Comparison of ENCODE assay signal across 8 mouse cellular contexts in the genomic region with DNA sequence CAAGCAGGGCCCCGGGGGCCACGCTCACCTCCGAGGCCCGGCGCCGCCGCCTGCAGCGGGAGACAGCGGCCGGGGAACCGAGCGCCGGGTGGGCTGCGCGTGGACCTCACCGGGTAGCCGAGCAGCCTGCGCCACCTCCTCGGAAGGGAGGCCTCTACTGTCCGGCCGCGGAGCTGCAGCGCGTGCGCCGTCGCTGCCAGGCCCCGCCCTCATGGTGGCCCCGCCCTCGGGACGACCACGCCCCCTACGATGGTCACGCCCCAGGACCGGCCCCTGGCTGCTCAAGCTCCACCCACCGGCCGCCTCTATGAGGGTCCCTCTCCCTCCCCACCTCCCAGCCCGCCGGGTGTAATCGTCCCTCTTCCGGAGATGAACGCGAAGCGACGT. TPM values are rescaled to one million over a fixed set of nuclear protein-coding genes. Genes with fewer than 3 reads are reported as not detected.
DNase-seq lines count a peak whose midpoint lies in the region; ATAC-seq lines count a peak whose summit lies in the region.

No protein-coding gene starts in this region.

- H3K27ac ChIP-seq in hindbrain, embryonic 13.5 days, result no peak overlapping the region

- no peaks in the 10 kb centered on the region for H3K9me3 ChIP-seq in hindbrain, embryonic 13.5 days

- peak; percentile 92 for ATAC-seq in hindbrain, embryonic 13.5 days (ENCODE audit: low FRiP score)

- no peaks in the 10 kb centered on the region for H3K36me3 ChIP-seq in hindbrain, embryonic 13.5 days

- peak overlapping the region; percentile 55 for H3K4me3 ChIP-seq in hindbrain, embryonic 13.5 days

- H3K4me1 ChIP-seq in hindbrain, embryonic 13.5 days (replicated peaks), result peaks cover 21% of the 10 kb centered on the region

- H3K9ac ChIP-seq in hindbrain, embryonic 13.5 days, result peak overlapping the region; percentile 77

- H3K4me2 ChIP-seq in hindbrain, embryonic 13.5 days, result peak overlapping the region; percentile 93

- peak; percentile 52 for DNase-seq in WW6 (ENCODE audit: low read depth, low spot score)
- DNase-seq in cerebellum, postnatal 36 days, result peak; percentile 91 to 95
- peak; percentile 73 to 74 for DNase-seq in frontal cortex, postnatal 25 days (ENCODE audit: low spot score in 2 of 2)
- peak; percentile 74 for DNase-seq in layer of hippocampus, postnatal 25 days (ENCODE audit: extremely low spot score in 1 of 2, low spot score in 1 of 2)
- peak; percentile 81 for DNase-seq in lung, postnatal 10 days
- peak; percentile 81 for DNase-seq in ovary, postnatal 36 days (ENCODE audit: low spot score)
- DNase-seq in thymus, postnatal 10 days (ENCODE audit: low spot score in 2 of 2), result peak; percentile 57 to 80

- H3K27me3 ChIP-seq in hindbrain, embryonic 13.5 days, result peaks cover 78% of the 10 kb centered on the region

- WGBS in hindbrain, embryonic 13.5 days, result 1% methylated on average over 33 of the region's 45 CpGs

RNA-seq across cellular contexts. Expression of a gene that starts 34.3 kb away (rescaled TPM):
- polyA plus RNA-seq in hindbrain, embryonic 13.5 days (2015; fragmentation: Nextera tagmentation; extraction: Ambion mirVana), result not detected in 2 replicates
- not detected for total RNA-seq in layer of hippocampus, postnatal 25 days (2021)
